Mouse (Mus musculus) thymus, postnatal 36 days (tissue): Measurements from ENCODE around the gene P2ry6.

Source experiments
- DNase-seq, 2 experiments: peaks; one replicate each; pipeline ENCODE4 v3.0.0; 2022; ENCODE audit warnings: mixed read lengths in 2 of 2

Gene P2ry6

DNA sequence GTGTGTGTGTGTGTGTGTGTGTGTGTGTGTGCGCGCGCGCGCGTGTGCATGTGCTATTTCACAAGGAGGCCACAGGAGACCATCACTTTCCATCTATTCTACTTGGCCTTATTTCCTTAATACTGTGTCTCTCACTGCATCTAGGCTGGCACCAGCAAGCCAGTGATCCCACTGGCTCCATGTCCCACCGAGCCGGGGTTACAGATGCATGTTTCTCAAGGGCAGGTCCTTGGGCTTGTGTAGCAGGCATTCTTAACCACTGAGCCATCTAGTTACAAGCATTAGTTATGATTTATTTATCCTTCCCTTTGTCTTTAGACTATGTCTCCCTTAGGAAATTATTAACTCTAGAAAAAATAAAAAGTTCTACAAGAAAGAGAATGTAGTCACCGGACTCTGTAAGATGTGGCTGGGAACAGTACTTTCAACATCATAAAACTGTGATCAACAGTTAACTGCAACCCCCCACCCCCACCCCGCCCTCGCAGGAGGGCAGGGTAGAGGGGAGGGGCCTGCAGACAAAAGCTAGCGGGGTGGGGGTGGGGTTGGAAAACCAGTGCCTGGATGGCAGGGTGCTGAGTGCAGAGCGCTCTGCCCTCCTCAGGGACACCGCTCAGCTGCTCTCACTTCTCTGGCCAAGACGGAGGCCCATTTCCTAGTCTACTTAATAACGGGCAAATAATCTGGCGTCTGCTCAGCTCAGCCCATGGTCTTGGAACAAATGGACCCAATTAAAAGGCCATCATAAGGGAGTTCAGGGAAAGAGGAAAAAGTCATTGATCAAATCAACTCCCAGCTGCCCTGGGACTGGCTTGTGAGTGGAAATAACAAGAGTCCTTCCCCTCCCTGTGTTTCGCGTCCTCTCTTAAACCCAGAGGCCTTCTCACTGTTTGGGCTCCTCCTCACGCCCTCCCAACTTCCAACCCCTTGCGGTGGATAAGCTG is 10.3 kb upstream of the P2ry6 start:
- no peak for DNase-seq

DNA sequence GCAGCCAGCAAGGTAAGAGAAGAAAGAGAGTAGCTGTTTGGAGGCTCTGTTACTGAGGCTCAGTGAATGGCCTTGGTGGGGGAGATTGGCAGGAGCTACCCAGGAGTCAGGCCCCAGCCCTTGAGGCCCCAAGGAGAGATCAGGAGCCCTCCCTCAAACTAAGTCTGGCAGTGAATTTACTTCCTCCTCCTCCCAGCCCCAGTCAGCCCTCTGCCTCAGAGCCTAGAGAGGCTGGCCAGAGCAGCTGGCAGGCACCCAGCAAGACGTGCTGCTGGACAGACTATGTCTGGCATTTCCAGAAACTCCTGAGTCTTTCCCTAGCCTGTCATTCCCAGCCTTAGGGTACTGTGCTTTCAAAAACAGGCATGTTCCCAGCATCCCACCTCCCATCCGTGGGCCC is 4.7 kb upstream of the P2ry6 start:
- DNase-seq: no peak

DNA sequence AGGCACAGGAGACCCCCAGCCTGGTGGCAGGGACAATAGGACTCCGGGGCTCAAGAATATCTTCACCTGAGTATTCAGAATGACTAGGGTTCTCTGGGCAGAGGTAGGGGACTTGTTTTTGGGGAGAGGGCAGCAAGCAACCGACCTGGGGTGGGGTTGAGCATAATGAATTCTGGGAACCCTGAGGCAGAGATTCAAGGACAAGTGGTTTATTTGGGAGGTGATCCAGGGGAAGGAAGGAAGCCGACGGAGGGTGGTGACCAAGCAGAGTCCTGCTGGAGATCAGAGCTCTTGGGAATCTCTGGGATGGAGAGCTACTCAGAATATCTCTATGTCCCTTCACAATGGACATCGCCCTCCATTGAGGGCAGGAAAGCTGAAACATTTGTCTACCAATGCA is 3.7 kb upstream of the P2ry6 start:
- no peak for DNase-seq

DNA sequence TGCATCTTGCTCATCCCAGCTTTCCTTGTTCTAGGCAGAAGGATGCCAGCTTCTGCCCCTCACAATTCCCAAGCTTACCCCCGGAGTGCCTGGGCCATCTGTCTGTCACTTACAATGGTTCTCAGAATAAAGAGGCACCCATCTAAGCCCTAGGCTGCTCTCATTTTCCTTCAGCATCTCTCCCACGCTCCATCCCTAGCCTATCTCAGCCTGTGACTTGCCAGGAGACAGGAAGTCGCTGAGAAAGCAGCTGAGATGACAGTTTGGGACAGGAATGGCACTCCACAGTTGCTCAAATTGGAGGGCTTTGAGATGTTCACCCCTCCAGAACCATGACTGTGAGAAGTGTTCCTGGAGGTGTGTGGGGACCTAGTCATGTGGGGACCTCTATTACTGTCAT is 1.6 kb downstream of the P2ry6 start:
- no peak for DNase-seq

DNA sequence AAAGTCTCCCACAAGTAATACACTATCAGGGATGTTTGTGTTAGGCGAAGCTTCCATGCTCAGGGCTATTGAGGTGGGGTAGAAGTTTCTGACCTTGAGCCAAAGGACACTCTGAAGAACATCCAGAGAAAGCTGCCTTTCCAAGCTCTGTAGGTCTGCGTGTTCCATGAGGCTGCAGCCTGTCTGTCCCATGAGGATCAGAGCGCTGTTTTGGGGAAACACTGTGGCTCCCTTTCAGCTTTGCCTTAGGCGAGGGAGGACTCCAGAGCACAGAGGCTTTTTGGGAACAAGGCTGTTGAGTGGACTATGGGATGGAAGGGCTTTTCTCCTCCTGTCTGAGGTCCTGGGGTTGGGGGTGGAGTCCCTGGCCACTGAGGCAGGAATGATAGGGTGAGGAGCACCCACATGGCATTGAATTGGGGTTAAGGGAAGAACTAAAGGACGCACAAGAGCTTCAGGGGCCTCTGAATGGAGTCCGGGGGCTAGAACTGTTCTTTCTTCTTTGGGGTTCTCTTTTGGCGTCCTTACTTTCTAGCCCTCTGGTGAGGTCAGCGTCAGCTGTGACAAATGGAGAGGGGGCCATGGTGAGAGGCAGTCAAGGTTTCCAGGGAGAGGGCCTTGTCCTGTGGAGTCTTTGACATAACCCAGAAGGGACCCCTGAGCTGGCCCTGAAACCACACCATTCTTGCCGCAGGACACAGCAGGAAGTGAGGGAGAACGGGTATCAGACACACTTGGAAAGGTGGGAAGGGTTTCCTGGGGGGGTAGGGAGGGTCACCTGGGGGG is 5.4 kb downstream of the P2ry6 start:
- no peak for DNase-seq

DNA sequence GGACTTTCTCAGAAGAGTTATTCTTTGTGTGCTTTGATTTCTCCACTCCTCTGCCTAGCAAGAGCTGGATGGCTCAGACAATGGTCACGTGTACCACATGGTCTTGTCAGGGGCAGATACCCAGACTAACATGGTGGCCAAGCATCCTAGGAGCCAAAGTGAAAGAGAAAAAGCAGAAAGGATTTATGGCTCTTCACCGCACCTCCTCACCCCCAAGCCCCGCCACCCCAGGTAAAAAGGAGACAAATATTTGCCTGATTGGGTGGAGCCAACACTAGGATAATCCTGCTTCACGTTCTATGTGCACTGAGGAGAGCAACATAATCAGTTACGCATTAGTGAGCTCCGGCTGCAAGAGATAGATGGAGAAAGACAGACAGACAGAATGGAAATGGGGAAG is 6.1 kb downstream of the P2ry6 start:
- DNase-seq: no peak

DNA sequence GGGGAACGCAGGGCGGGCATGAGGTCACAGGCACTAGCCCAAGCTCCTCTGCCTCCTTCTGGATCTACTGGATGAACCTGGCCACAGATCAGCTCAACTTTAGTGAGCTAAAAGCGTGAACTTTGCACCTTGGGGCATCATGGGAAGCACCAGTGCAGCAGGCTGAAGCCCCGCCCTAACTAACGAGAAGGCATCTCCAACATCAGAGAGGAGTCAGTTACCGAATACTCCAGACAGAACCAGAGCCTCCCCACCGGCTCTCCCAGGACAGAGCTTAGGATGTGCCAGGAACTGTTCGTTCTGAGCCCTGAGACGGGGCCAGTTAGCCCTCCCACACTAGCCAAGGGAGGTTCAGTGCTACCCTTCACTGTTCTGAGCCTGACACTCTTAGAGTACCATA is 6.6 kb downstream of the P2ry6 start:
- no peak for DNase-seq

DNA sequence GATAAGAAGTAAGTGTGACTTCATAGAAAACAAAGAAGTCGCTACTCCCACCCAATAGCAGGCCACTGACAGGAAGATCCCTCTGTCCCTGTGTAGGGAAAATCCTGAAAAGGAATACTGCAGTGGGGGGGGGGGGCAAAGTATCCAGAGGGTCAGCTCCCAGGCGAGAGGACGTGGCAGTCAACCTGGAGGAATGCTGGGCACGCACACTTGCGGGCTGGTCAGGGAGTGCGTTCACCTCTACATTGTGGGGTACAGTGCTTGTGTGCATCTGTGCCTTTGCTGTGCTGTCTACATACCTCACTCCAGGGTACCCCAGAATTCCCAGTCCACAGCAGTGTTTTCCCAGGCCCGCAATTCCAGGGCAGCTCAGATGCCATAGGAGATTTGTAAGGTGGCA is 8.4 kb downstream of the P2ry6 start:
- no peak for DNase-seq

DNA sequence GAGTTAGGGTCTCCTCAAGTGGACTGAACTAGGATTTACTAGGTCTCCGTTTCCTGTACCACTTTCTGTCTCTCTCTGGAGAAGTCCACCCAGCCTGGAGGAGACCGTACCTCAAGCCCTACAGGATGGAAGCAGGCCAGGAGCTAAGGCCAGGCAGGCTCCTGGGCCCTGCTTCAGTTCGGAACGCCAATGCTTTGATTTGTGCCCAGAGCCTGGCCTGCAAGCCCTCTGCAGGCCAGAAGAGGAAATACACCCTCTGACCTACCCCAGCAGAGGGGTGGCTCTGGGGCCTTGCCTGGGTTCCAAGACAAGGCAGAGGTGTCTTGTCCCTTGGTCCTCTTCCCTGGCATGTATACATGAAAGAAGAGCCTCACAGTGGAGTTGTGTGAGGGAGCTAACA is 9.4 kb downstream of the P2ry6 start:
- no peak for DNase-seq

DNA sequence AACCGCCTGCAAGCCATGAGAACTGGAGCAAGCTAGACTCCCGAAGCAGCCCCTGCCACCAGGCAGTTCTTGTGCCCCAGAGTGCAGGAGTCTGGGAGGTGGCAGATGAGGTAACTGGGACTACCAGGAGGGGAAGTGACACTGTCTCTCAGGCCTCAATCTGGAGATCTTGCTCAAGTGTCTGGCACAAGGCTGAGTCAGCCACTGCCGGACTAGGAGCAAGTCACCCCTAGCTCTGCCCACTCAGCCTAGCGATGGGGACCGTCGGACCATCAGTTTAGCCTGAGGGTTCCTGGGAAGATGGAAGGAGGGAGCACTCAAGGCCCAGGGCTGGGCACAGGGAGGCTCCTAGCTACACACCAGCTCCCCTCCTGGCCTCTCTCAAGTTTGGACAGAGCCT is 10.2 kb downstream of the P2ry6 start:
- DNase-seq: no peak

DNA sequence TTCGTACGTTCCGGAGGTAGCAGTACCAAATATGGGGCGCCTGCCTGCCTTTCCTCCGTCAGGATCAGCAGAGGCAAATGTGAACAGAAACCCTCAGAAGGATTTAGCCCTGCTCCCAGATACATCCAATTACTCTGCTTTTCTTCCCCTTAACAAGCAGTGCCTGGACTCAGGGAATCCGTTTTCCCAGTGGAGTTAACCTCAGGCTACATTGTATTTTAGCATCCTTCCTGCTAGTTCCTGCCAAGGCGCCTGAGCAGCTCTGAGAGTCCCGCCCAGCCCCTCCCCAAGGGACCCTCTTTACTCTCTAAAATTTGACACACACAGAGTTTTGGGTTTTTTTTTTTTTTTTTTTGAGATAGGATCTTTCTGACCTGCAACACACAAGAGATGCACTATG is 11.1 kb downstream of the P2ry6 start:
- no peak for DNase-seq

DNA sequence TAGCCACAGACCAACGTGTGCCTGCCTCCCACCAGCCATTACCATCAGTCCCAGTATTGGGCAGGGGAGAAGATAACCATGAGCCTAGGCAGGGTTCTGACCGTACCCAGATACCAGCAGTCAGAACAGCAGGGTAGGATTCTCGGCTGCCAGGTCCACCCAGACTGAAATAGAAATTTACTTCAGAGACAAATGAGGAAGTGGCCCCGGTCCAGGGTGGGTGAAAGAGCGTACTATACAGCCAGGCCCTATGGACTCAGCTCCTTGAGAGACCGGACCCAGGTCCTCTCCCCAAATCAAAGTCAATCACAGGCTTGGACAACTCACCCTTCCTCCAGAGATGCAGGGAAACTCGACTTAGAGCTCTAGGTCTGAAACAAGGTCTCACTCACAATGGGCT is 13.3 kb downstream of the P2ry6 start:
- DNase-seq: no peak

DNA sequence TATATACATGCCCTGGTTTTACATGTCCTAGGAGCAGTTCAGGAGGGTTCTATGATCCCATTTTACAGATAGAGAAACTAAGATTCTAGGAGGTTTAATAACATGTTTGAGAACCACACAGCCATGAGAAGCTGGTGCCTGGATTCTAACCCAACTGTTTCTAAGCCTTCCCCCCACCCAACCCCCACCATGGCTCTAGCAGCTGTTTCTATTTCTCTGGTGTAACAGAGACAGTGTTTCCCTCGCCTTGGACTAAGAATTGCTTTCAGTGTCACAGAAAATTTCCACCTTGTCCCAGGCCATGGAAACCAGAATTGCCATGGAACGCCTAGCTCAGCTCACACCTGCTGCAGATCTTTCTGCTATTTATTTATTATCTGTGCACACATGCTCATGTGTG is 14.0 kb downstream of the P2ry6 start:
- DNase-seq: no peak

DNA sequence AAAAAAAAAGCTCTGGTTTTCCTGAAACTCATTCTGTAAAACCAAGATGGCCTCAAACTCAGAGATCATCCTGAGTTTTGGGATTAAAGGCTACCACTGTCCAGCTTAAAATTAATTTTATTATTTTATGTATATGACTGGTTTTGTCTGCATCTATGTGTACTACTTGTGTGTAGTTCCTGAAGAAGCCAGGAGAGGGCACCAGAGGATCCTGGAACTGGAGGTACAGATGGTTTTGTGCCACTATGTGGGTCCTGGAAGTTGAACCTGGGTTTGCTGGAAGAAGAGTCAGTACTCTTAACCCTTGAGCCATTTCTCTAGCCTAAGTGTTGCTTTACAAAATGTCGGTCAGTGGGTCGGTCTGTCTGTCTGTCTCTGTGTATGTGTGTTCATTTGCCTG is 16.0 kb downstream of the P2ry6 start:
- no peak for DNase-seq

DNA sequence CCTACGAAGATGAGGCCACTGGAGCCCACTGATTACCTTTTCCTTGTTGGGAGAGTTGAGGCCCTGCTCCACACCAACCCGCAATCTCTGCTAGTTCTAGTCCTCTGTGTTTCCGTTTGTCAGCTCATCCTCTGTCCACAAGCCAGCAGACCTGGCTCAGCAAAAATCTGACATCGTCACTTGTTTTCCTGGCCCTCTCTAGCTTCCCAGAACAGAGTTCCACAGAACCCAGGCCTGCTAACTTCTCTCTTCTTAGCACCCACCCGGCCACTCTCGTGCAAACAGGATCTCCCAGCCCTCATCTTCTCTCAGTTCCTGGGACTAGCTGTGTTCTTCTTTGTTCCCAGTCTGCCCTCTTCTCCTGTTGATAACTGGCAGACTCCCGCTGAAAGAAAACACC is 21.8 kb downstream of the P2ry6 start:
- DNase-seq: no peak

DNA sequence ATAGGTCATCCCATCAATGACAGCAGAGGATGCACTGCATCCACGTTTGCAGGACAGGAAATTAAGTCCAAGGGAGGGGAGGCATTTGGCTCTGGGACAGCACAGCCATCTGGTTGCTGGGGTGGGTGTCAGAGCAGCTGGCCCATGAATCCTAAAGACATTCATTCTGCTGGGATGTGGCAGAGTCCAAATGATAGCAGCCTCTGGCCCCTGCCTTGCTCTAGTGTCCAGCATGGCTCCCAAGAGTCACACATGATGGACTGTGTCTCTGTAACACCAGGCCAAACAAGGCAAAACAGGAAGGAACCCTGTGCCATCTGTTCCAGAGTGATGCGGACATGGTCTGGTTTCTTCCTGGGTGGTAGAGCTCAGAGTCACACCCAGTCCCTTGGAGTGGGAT is 22.5 kb downstream of the P2ry6 start:
- DNase-seq: no peak

DNA sequence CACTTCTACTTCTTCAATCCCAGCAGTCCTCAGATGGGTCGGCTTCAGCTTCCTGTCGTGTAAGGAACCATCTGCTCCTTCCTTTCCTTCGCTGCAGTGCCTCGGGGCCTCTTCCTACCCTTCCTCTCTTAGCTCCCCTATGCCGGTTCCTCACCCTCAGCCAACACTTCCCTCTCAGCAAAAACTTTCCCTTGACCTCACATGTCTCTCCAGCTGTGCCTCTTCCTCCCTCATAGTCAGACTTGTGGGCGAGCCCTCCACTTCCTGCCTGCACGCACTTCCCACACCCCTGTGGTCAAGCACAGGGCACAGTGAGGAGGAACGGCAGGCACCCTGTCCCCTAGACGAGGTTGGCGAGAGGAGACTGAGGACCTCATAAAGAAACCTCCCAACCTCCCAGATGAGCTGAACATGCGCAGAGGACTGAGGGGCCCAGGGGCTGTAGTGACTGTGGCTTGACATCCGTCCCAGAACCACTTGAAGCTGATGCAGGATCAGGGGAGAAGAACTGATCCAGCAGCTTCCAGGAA is 23.9 kb downstream of the P2ry6 start:
- peak; percentile 16 to 24 for DNase-seq

DNA sequence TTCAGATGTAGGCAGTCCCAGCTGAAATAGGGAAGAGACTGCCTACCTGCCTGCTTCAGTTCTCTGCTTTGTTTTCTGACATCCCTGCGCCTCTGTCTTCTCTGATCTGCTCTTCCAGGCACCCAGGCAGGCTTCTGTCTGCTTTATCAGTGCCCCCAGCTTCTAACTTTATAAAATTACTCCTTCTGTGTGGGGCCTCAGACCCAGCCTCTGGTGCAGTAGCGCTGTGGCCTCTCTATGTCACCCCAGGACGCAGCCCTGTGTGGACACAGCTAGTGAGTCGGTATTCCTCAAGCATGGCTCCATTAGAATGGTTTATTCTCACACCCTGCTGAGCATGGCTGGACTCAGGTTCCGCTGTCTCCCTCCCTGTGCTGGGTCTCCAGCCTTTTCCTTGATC is 24.4 kb downstream of the P2ry6 start:
- DNase-seq: no peak

DNA sequence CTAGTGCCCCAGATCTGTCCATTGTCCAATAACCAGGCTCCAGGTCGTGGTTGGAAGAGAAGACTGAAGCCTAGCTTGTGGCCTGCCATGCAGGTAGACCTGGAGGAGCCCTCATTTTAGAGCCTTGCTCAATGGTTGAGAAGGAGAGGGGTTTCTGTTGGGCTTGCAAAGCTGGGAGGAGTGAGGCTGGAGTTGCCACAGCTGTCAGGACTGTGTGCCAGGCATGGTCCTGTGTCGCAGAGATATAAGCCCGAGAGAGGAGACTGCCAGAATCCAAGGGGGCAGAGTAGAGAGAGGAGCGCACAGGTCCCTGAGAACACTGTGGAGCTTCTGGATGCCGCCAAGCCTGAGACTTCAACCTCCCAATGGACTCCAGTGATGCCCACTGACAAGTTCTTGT is 29.7 kb downstream of the P2ry6 start:
- no peak for DNase-seq

DNA sequence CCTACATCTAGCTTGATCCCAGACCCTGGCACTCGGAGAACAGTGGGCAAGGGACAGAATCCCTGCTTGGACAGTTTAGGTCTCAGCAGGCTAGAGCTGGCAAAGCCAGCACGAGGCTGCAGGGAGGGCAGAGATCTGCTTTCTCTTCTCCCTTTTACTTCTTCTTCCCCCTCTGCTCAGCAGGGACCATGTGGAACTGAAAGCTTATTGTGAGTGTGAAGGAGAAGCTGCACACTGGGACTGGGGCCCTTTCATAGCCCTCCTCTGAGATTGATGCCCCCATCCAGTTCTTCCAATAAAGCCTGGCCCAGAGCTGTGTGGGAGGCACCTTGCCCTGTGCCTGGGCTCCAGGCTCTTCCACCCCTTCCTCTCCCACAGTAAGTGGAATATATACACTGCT is 30.1 kb downstream of the P2ry6 start:
- no peak for DNase-seq

DNA sequence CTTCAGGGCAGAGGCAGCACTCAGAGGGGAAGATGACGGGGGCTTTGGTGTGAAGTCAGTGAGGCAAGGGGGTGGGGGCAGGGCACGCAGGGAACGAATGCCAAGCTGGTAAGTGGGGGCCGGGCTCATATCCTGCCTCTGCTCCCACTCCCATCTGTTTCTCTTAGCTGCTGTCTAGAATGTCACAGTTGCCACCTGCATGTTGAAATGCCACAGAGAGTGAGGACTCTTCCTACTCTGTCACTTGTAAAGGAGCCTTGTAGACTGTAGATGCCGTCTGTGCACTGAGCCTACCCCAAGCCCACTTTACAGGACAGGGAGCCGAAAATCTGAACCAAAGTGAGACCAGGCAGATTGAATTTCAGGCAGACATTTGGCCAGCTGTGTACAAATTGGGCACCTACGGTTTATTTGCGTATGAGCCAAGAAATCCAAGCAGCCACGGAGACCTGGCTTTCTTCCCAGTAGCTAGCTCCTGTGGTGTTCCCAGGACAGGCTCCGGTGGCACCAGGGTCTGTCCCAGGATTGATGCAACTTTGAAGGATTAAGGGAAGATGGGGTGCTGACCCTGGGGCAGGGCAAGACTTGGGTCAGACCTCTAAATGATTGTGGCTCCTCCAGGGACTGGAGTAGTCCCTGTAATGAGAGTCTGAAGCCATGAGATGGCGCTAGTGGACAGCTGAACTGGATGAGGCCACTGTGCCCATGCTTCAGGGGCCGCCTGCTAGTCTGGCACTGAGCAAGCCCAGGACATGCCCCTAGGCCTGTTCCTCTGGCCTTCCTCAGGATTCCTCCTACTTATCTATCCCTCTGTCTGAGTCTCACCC is 31.4 kb downstream of the P2ry6 start:
- DNase-seq: peak; percentile 11 to 22

DNA sequence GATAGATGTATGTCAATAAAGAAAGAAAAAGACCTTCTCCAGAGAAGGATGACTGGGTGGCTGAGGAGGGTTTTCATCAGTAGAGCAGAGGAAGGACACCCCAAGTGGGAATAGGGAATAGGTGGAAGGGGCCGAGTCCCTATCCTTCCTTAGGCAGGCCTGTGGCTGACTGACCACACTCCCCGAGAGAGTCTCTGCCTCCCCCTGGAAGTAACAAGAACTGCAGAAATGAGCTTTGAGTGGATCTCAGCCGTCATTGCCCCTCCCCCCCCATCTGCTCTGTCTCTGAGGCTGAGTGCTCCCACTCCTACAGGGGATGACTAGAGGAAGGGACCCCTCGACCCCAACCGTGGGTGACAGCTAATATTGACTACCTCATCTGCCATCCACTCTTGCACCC is 33.3 kb downstream of the P2ry6 start:
- no peak for DNase-seq

DNA sequence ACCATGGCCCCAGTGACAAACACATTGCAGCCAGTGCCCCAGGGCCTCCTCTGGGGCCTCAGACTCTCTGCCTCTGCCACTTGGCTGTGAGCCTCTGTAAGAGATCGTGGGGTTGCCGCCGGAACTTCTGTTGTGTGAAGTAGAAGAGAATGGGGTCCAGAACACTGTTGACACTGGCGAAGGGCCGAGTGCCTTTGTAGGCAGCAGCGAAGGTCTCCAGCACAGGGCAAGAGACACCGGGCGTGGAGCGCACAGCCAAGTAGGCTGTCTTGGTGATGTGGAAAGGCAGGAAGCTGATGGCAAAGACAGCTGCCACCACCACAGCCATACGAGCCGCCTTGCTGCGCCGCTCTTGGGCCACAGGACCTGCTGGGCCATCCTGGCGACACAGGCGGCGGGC is 36.3 kb downstream of the P2ry6 start:
- no peak for DNase-seq
